Mouse (Mus musculus) erythroblast, adult 5-6 weeks (primary cell): ENCODE results near the gene Gper1. TPM values are rescaled to one million over a fixed set of nuclear protein-coding genes. Genes with fewer than 3 reads are reported as not detected.

Experiments used
- ATAC-seq: replicated peaks from 2 replicates; pipeline ENCODE4 v1.8.0; 2016; ENCODE audit warnings: moderate number of reproducible peaks, mild to moderate bottlenecking, moderate TSS enrichment, inconsistent platforms; ENCODE audit not compliant: poor library complexity, low FRiP score, severe bottlenecking
- total RNA-seq, 2 experiments: library from RNA; stranded (forward) in 1 of 2; stranded (reverse) in 1 of 2; fragments of 150-400 nt in 1 of 2; fragments of 200-764, 138-1000 nt in 1 of 2; gene quantifications; 2 replicates each; pipeline versions ENCODE4 v1.2.3 to v1.2.4; 2015 to 2017; ENCODE audit warnings: low replicate concordance in 2 of 2

Gper1 gene
- total RNA-seq, 2 experiments from 2014 or later = not detected

GRCm38 (mm10) chr5:139389676-139390061, 33.3 kb upstream of the Gper1 start:
- ATAC-seq = peak; percentile 72

- peak; percentile 24; the same call in 1 of the 2 replicates for ATAC-seq
Measured at GRCm38 (mm10) chr5:139390324-139391119, 32.4 kb upstream of the Gper1 start.

GRCm38 (mm10) chr5:139391309-139391990, 31.5 kb upstream of the Gper1 start:
- ATAC-seq = no peak

- ATAC-seq = no peak
Measured at GRCm38 (mm10) chr5:139392219-139393196, 30.4 kb upstream of the Gper1 start.

GRCm38 (mm10) chr5:139393197-139393588, 29.8 kb upstream of the Gper1 start:
- no peak for ATAC-seq

GRCm38 (mm10) chr5:139394399-139394798, 28.6 kb upstream of the Gper1 start:
- no peak for ATAC-seq

GRCm38 (mm10) chr5:139395528-139395927, 27.4 kb upstream of the Gper1 start:
- ATAC-seq = no peak

- no peak for ATAC-seq
Measured at GRCm38 (mm10) chr5:139397359-139397916, 25.5 kb upstream of the Gper1 start.

- ATAC-seq = peak; percentile 81
Measured at GRCm38 (mm10) chr5:139397959-139398753, 24.8 kb upstream of the Gper1 start.

GRCm38 (mm10) chr5:139398786-139399185, 24.2 kb upstream of the Gper1 start:
- no peak for ATAC-seq

- no peak for ATAC-seq
Measured at GRCm38 (mm10) chr5:139399991-139400390, 23.0 kb upstream of the Gper1 start.

- no peak for ATAC-seq
Measured at GRCm38 (mm10) chr5:139402106-139402505, 20.8 kb upstream of the Gper1 start.

GRCm38 (mm10) chr5:139403692-139404260, 19.2 kb upstream of the Gper1 start:
- no peak for ATAC-seq

- no peak for ATAC-seq
Measured at GRCm38 (mm10) chr5:139404801-139405401, 18.1 kb upstream of the Gper1 start, which contains the start of gene C130050O18Rik. Gene C130050O18Rik, plus strand, starts transcription at chr5:139405280.

- ATAC-seq = no peak
Measured at GRCm38 (mm10) chr5:139405478-139405877, 17.5 kb upstream of the Gper1 start.

GRCm38 (mm10) chr5:139405953-139406352, 17.0 kb upstream of the Gper1 start:
- ATAC-seq = no peak

GRCm38 (mm10) chr5:139407121-139407885, 15.6 kb upstream of the Gper1 start:
- no peak for ATAC-seq
